Mouse (Mus musculus) stomach, postnatal 0 days (tissue): ENCODE data around the gene Scml4.

Experiments
- CTCF ChIP-seq: IDR thresholded peaks from 2 replicates; pipeline ENCODE4 v1.5.1; 2016; ENCODE audit warnings: antibody characterized with exemption, low read depth, mild to moderate bottlenecking, moderate library complexity
- EP300 ChIP-seq: optimal IDR thresholded peaks from 2 replicates; pipeline ENCODE3; 2016; ENCODE audit warnings: antibody characterized with exemption

- TF ChIP-seq CTCF (no peak), EP300 (no peak)
Measured at GRCm38 (mm10) chr10:42947336-42947735, 87.2 kb downstream of the Scml4 start.
